Mouse (Mus musculus) bone marrow, adult 2 months (tissue): ENCODE measurements around the gene Grcc10. TPM values are rescaled to one million over a fixed set of nuclear protein-coding genes. Genes with fewer than 3 reads are reported as not detected.
A peak's percentile ranks its signal among the peaks of the same experiment; 100 is the strongest.

ENCODE experiments used
- H3K27ac ChIP-seq: fragments of 200-500 bp; 2 replicates; pipeline ENCODE4 v1.5.1; 2012; ENCODE audit warnings: low read depth, mild to moderate bottlenecking, control low read depth, inconsistent platforms, low read length; ENCODE audit not compliant: control insufficient read depth, poor library complexity, insufficient read depth
- H3K4me1 ChIP-seq: fragments of 200-500 bp; 2 replicates; pipeline ENCODE4 v1.6.1; 2011; ENCODE audit warnings: low read length; ENCODE audit not compliant: control insufficient read depth, insufficient read depth
- H3K4me3 ChIP-seq: fragments of 200-500 bp; replicated peaks from 2 replicates; pipeline ENCODE3; 2011; ENCODE audit warnings: mild to moderate bottlenecking, low read depth, low read length, control low read depth; ENCODE audit not compliant: control insufficient read depth
- CTCF ChIP-seq: fragments of 200-500 bp; IDR thresholded peaks from 2 replicates; pipeline ENCODE4 v1.5.1; 2011; ENCODE audit warnings: low read length, control low read depth; ENCODE audit not compliant: control insufficient read depth, insufficient read depth
- POLR2A ChIP-seq: fragments of 200-500 bp; IDR thresholded peaks from 2 replicates; pipeline ENCODE4 v1.6.1; 2011; ENCODE audit warnings: low read depth, mild to moderate bottlenecking, control low read depth, low read length, borderline replicate concordance; ENCODE audit not compliant: control insufficient read depth
- WGBS: fragments of 180-500 bp; shearing (Covaris S2); methylation state at CpG from one replicate; pipeline ENCODE4 v1.1.7; 2018; 5-methylcytosine and 5-hydroxymethylcytosine counted together
- polyA plus RNA-seq: library from polyadenylated mRNA; stranded (reverse); fragments of >200 nt; gene quantifications from 2 replicates; pipeline ENCODE4 v1.2.4, GENCODE M21; 2011; ENCODE audit warnings: low replicate concordance; ENCODE audit not compliant: missing spikeins, insufficient read depth, insufficient read length

The Grcc10 gene
- polyA plus RNA-seq, 1 experiment, result 208 TPM

GRCm38 (mm10) chr6:124706061-124706627 is 35.0 kb downstream of the Grcc10 start:
- TF ChIP-seq CTCF (no peak), POLR2A (no peak)
- Histone ChIP-seq H3K27ac (no peak overlapping the region), H3K4me3 (no peak overlapping the region), H3K4me1 (peaks cover 2% of the 10 kb centered on the region; the same call in 1 of the 2 replicates)
- 83% methylated on average over 5 of the region's 5 CpGs for WGBS

- no peak overlapping the region for H3K27ac ChIP-seq
- peaks cover 2% of the 10 kb centered on the region; the same call in 1 of the 2 replicates for H3K4me1 ChIP-seq
- 87% methylated on average over 2 of the region's 2 CpGs for WGBS
- TF ChIP-seq CTCF (no peak), POLR2A (no peak)
- H3K4me3 ChIP-seq, result no peak overlapping the region
These were observed 36.8 kb downstream of the Grcc10 start for GRCm38 (mm10) chr6:124704417-124704816.

GRCm38 (mm10) chr6:124703789-124704188 is 37.4 kb downstream of the Grcc10 start:
- Histone ChIP-seq H3K4me3 (no peak overlapping the region), H3K27ac (no peak overlapping the region), H3K4me1 (peaks cover 2% of the 10 kb centered on the region; the same call in 1 of the 2 replicates)
- TF ChIP-seq POLR2A (no peak), CTCF (no peak)
- WGBS, result 63% methylated on average over 7 of the region's 7 CpGs

- TF ChIP-seq CTCF (peak; percentile 96), POLR2A (no peak)
- Histone ChIP-seq H3K27ac (no peak overlapping the region), H3K4me3 (no peak overlapping the region), H3K4me1 (no peaks in the 10 kb centered on the region)
- WGBS, result 55% methylated on average over 3 of the region's 3 CpGs
These were observed 38.4 kb downstream of the Grcc10 start for GRCm38 (mm10) chr6:124702784-124703103.

GRCm38 (mm10) chr6:124702102-124702783 is 38.9 kb downstream of the Grcc10 start:
- Histone ChIP-seq H3K4me1 (no peaks in the 10 kb centered on the region), H3K4me3 (no peak overlapping the region), H3K27ac (no peak overlapping the region)
- 82% methylated on average over 17 of the region's 17 CpGs for WGBS
- no peak for TF ChIP-seq CTCF
- TF ChIP-seq POLR2A, result no peak

- Histone ChIP-seq H3K4me1 (no peaks in the 10 kb centered on the region), H3K27ac (no peak overlapping the region), H3K4me3 (no peak overlapping the region)
- 90% methylated on average over 8 of the region's 8 CpGs for WGBS
- TF ChIP-seq CTCF (peak; percentile 23; the same call in 1 of the 2 replicates), POLR2A (no peak)
These were observed 39.8 kb downstream of the Grcc10 start for GRCm38 (mm10) chr6:124701338-124701737.

- TF ChIP-seq CTCF (no peak), POLR2A (no peak)
These were observed 41.1 kb downstream of the Grcc10 start for GRCm38 (mm10) chr6:124699962-124700610.

GRCm38 (mm10) chr6:124699366-124699765 is 41.8 kb downstream of the Grcc10 start:
- WGBS, result 97% methylated on average over 4 of the region's 4 CpGs
- no peak overlapping the region for H3K27ac ChIP-seq
- TF ChIP-seq POLR2A (no peak), CTCF (no peak)

More at GRCm38 (mm10) chr6:124699962-124700610, 41.1 kb downstream of the Grcc10 start:
- Histone ChIP-seq H3K4me1 (no peaks in the 10 kb centered on the region), H3K27ac (no peak overlapping the region), H3K4me3 (no peak overlapping the region)
- WGBS, result 92% methylated on average over 11 of the region's 11 CpGs

GRCm38 (mm10) chr6:124698751-124699150 is 42.4 kb downstream of the Grcc10 start:
- Histone ChIP-seq H3K4me3 (no peak overlapping the region), H3K4me1 (no peaks in the 10 kb centered on the region), H3K27ac (no peak overlapping the region)
- no peak for TF ChIP-seq POLR2A
- TF ChIP-seq CTCF, result no peak
- 91% methylated on average over 6 of the region's 6 CpGs for WGBS

More at GRCm38 (mm10) chr6:124699366-124699765, 41.8 kb downstream of the Grcc10 start:
- H3K4me1 ChIP-seq, result no peaks in the 10 kb centered on the region
- H3K4me3 ChIP-seq, result no peak overlapping the region
